Mouse (Mus musculus) left cerebral cortex, postnatal 4 days (tissue): ENCODE measurements at regions not wholly inside any gene's neighbourhood (a gene's known extent, or its start where the extent isn't known, plus 50 kb on each side); places are given as distances from the start of the nearest gene placed in this dataset.

ENCODE experiments used
- DNase-seq: peaks from one replicate; pipeline ENCODE4 v3.0.0-alpha.2; 2022
- intact Hi-C: fragments of 180-260 bp; cut with DNase I; formaldehyde crosslinking; loops from one replicate; pipeline ENCODE4 v1.15.1; 2025

- DNase-seq: peak; percentile 66
- intact Hi-C loops: no loop called here
Measured at GRCm38 (mm10) chr9:26383996-26384395, 349.5 kb upstream of the B3gat1 start.

DNA sequence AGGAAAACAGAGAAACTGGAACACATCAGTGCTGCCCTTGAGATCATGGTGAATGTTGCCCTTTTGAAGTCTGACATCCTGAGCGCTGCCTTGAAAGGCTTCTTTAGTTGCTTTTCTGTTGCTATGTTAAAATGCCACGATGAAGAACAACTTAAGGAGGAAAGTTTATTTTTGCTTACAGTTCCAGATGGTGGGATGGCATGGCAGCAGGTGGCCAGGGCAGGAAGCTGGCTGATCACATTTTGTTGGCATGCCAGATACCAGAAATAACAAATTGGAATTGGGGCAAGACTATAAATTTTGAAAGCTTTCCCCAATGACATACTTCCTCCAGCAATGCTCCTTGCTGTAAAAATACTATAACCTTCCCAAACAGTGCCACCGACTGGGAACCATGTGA, 334.9 kb upstream of the B3gat1 start:
- intact Hi-C loops: no loop called here

DNA sequence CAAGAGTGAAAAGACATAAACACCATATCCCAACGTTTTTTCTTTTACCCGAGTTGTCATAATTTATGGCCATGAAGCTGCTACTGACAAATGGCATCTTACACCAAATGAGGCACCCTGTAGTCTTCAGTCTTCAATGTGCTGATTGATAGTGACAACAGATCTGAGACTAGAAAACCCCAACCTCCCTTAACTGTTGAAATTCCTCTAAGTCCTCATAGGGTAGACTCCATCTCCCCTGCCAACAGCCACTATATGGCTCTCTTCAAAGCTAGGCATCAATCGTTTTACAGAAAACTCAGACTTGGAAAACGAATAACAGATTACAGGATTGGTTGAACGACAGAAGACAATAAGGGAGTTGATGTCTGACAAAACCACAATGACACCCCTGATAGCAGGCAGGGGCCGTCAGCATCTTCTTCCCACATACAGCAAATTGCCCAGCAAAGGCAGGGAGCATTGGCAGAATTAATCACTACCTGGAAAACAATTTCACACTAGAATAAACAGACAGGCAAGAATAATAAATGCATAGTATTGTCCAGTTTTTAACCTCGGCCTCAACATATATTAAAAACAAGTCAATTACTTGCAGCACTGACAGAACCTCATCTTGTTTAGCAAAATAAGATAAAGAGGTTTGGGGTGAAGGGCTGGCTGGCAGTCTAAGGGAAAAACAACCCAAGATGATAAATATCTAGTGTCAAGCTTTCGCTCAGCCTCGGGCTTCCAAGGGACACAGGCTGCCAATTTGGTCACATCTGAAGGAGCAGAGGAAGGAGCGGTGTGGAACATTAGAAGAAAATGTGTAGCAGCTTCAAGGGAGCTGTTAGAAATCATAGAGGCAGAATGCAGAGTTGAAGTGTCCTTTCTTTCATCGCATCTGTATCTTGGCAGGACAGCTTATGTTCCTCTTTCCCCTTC, 310.4 kb upstream of the B3gat1 start:
- intact Hi-C loops: no loop called here
- no peak for DNase-seq

More for the DNA sequence above, 334.9 kb upstream of the B3gat1 start:
- no peak for DNase-seq

DNA sequence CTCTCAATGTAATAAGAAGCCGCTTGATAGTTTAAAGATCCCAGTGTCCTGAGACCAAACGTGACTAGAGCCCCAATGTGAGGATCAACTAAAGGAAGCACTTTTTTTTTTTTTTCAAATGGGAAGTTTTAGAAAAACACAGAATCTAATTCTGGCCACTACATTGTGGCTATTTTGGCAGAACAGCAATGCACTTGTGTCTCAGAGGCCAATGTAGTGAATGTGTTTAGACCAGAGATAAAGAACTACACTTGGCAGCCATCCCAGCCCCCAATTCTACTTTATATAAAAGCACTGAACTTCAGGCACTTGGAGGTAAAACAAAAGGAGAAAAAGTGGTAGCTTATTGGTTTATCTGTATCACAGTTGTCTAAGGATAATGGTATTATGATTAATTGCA, 298.0 kb upstream of the B3gat1 start:
- intact Hi-C loops: no loop called here
- DNase-seq: peak; percentile 32

DNA sequence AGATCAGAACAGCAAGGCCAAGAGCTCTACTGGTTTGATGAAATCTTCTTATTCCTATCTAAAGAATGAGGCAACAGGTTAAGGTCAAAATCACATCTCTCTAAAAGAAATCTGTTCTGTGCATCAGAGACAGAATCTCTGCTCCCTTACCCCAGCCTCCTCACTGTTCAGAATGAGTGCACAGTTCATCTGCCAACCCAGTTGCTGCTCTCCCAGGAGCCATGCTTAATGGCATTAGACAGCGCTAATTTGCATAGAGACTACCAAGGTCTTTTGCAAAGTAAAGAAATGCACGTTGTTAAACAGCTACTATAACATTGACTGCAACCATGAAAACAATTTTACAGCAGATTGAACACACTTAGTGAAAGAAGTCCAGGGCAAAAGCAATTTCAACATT, 296.3 kb upstream of the B3gat1 start:
- intact Hi-C loops: no loop called here
- DNase-seq: no peak

- DNase-seq: no peak
- intact Hi-C loops: no loop called here
Measured at GRCm38 (mm10) chr9:26453924-26454323, 279.6 kb upstream of the B3gat1 start.

DNA sequence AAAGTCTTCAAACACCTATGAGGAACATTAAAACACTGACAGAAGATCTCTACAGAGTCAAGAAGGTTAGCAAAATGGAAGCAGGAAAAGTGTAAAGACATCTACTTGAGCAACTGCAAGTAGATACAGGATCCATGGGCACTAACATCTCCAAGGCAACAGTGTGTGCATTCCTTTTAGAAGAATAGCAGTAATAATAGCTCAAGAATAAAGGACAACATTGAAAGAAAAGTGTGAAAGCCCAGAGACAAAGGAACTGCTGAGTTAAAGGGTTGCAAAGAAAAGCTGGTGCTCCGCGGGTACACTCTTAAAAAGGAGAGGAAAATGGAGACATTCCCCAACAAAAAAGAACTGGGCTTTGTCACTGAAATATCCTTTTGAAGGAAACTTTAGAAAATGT, 272.4 kb upstream of the B3gat1 start:
- intact Hi-C loops: no loop called here
- no peak for DNase-seq

GRCm38 (mm10) chr9:26470694-26471392, 262.7 kb upstream of the B3gat1 start:
- intact Hi-C loops: no loop called here
- no peak for DNase-seq

DNA sequence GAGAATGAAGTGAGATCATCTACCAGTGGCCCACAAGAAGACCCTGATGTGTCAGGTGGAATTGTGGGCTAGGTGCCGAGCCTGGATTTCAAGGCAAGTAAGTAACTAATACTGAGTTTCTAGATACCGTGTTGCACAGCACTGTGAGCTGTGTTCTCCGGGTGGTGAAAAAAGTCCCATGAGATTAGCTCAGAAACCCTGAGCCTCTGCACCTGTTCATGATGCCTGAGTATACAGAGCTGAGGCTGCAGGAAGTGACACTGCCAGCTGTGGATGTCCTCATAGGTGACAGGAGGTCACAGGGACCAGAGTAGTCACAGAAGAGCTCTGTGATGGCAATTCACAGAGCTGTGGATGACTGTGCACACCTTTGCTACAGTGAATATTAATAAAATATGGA, 257.2 kb upstream of the B3gat1 start:
- no peak for DNase-seq
- intact Hi-C loops: no loop called here

DNA sequence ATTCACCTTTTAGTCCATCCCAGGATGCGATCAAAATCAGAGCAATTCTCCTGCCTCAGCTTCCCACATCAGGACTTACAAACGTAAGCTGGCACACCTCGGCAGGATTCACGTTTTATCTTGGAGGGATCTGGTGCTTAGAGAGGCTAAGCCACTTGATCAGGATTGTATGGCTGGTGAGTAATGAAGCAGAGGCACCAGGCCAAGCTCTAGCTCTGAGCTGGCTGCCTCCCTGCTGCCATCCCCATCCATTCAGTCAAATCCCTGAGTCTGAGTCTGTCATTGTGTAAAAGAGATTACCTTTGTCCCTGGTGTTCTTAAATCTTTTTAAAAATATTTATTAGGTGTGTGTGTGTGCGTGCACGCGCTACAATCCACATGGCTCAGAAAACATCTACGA, 252.6 kb upstream of the B3gat1 start:
- intact Hi-C loops: no loop called here
- peak; percentile 11 for DNase-seq

GRCm38 (mm10) chr9:26481890-26482289, 251.6 kb upstream of the B3gat1 start:
- DNase-seq: no peak
- intact Hi-C loops: no loop called here

DNA sequence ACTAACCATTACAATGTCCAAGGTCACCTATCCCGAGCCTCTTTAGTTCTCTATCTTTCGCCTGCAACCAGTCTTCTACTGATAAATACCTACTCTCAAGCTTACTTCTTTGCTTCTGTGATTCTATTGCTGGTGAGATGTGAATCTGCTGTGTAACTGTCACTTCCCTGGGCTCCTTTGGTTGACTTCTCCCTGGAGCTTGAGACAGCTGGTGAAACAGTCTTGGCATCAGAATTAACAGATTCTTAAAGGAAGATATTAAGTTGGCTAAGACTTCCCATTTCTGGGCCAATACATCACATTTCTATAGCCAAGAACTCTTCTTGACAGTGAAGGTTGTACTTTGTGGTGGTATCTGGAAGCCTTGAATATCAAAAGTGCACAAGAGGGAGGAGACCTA, 239.8 kb upstream of the B3gat1 start:
- no peak for DNase-seq
- intact Hi-C loops: no loop called here

DNA sequence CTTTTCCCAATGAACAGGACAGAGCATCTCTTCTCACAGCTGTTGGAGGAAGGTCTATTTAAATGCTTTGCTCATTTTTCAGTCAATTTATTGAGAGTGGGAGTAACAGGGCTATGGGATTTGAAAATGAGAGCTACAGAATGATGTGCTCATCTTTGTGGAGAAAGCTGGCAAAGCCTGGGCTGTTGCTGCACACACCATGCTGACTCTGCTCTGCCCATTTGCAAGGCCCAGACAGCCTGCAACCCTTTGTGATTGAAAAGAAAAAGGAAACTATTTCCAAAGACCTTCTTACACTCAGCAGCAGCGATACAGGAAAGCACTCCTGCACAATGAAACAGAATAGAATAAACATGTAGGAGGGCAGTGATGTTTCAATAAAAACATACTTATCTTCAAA, 231.5 kb upstream of the B3gat1 start:
- intact Hi-C loops: no loop called here
- DNase-seq: no peak

- peak; percentile 21 for DNase-seq
- intact Hi-C loops: no loop called here
Measured at GRCm38 (mm10) chr9:26505941-26506340, 227.6 kb upstream of the B3gat1 start.

- DNase-seq: no peak
- intact Hi-C loops: loop anchor here (5.0 kb wide), 1 partner anchor 129 kb away; no protein-coding TSS in a partner anchor
Measured at GRCm38 (mm10) chr9:26518651-26519050, 214.9 kb upstream of the B3gat1 start.

DNA sequence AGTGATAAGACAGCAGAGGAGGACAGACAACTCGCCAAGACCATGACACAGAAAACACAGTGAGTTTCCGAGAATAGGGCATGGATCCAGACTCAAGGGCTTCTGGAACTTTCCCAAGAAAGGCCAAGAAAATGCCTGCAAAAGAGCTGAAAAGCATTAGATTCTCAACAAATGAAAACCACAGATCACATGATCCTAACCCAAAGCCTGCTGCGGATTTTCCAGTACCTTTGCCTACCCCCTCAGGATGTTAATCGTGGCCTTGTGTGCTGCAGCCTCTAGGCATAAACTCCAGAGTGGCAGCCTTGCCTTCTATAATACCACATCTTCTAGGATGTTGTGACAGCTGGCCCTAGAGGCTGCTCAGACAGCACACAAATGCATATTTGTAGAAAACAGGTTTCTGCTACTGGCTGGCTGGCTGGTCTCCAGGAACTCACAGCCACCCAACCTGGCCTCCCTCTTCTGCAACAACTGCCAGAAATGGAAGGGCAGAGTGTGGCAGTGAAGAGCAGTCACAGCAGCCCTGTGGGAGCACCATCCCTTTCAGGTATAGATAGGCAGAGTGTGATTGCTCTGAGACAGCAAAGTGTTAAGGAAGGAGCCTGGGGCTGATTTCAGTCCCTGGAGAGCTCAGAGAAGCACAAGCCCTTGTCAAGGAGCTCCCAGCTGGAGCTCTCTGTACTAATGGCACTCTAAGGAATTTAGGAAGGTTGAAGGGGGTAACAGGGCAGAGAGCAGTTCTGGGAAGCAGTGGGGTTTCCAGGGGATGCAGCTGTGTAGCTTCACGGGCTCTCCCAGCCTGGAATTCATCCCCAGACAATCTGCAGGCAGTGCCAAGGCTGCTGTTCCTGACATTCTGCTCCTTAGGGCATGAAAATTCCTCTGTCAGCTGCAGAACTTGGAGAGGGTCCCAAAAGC, 213.7 kb upstream of the B3gat1 start:
- peak; percentile 50 for DNase-seq
- intact Hi-C loops: loop anchor here (5.0 kb wide), 1 partner anchor 127 kb away; no protein-coding TSS in a partner anchor

DNA sequence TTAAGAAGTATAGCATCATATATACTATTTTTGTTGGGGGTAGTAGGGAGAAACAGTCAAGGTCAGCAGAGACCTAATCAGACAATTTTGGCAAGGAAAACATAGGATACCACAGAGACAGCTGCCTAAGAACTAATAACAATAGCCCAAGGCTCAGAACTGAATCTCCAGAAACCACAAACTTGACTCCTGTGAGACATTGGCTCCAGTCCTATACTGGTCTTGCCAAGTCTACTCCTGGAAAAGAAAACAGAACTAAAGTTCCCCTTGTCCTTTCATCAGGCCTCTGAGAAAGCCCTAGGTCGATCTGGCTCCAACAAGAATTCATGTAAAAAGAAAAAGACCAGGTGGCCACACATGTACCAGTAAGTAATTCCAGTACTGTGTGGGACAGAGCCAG, 209.4 kb upstream of the B3gat1 start:
- intact Hi-C loops: no loop called here

DNA sequence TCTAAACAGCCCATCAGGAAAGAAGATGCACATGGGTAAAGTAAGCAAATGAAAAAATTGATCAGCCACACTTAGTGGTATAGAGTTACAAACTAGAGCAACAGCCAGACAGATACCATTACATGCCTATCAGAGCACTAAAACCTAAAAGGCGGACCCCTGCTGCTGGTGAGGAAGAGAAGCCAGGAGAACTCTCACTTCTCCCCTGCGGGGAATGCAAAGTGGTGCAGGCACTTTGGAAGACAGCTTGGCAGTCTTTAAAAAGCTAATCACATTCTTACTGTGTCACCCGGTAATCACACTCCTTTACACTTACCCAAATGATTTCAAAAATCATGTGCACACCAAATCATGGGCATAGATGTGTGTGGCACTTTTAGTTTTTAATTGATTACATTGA, 204.8 kb upstream of the B3gat1 start:
- DNase-seq: no peak
- intact Hi-C loops: no loop called here

More for the DNA sequence above, 209.4 kb upstream of the B3gat1 start:
- DNase-seq: no peak

- no peak for DNase-seq
- intact Hi-C loops: no loop called here
Measured at GRCm38 (mm10) chr9:26539042-26539441, 194.5 kb upstream of the B3gat1 start.

DNA sequence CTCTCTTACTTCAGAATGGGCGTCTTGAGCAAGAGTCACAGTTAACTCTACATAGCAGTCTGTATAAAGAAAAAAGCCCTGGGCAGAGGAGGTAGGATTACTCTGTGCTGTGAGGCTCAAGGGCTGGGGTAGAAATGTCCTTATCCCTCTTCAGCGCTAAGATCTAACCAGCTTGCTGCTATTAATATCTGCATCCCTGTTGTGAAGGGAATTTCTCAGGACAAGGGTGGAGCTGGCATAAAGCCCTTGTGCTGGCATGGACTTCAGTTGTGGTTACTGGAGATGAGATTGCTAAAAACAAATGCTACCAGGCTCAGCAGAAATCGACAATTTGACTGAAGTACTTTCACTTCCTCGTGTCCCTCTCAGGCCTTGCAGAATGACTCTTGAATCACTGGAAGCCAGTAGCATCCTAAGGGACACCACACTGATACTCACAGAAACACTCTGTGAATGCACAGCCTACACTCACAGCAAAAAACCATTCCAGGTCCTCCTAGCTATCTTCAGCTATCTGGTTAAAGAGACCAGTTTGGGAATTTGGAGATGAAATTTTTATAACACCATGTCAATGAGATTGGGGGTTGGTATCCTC, 185.1 kb upstream of the B3gat1 start:
- intact Hi-C loops: no loop called here
- DNase-seq: peak; percentile 39
